Mouse (Mus musculus) liver (tissue): ENCODE results near the gene Vac14.
A peak's percentile ranks its signal among the peaks of the same experiment; 100 is the strongest.

Experiments
- DNase-seq: peaks from one replicate; pipeline ENCODE4 v3.0.0-alpha.2; 2020; ENCODE audit warnings: mixed read lengths

The Vac14 gene

GRCm38 (mm10) chr8:110618391-110619207 is at the start of gene Vac14:
Vac14 (plus strand) TSS chr8:110618585.
- peak; percentile 98 for DNase-seq

GRCm38 (mm10) chr8:110592641-110593040 is 25.7 kb upstream of the Vac14 start:
- DNase-seq: no peak

GRCm38 (mm10) chr8:110594164-110594563 is 24.2 kb upstream of the Vac14 start:
- DNase-seq: no peak

GRCm38 (mm10) chr8:110604556-110604955 is 13.8 kb upstream of the Vac14 start:
- DNase-seq: no peak

GRCm38 (mm10) chr8:110605401-110606015 is 12.9 kb upstream of the Vac14 start:
- no peak for DNase-seq

GRCm38 (mm10) chr8:110615730-110616129 is 2.7 kb upstream of the Vac14 start:
- DNase-seq: no peak

GRCm38 (mm10) chr8:110617801-110618358 is 505 bp upstream of the Vac14 start:
- no peak for DNase-seq

- no peak for DNase-seq
Measured at GRCm38 (mm10) chr8:110619208-110619574, 806 bp downstream of the Vac14 start.

GRCm38 (mm10) chr8:110619919-110620318 is 1.5 kb downstream of the Vac14 start:
- no peak for DNase-seq

GRCm38 (mm10) chr8:110626431-110626830 is 8.0 kb downstream of the Vac14 start:
- DNase-seq: no peak

GRCm38 (mm10) chr8:110629245-110630063 is 11.1 kb downstream of the Vac14 start:
- DNase-seq: peak; percentile 65

GRCm38 (mm10) chr8:110630079-110630478 is 11.7 kb downstream of the Vac14 start:
- no peak for DNase-seq

- peak; percentile 21 for DNase-seq
Measured at GRCm38 (mm10) chr8:110630571-110631071, 12.2 kb downstream of the Vac14 start.

- no peak for DNase-seq
Measured at GRCm38 (mm10) chr8:110631201-110631600, 12.8 kb downstream of the Vac14 start.

- no peak for DNase-seq
Measured at GRCm38 (mm10) chr8:110633814-110634213, 15.4 kb downstream of the Vac14 start.

GRCm38 (mm10) chr8:110636182-110636581 is 17.8 kb downstream of the Vac14 start:
- no peak for DNase-seq

- no peak for DNase-seq
Measured at GRCm38 (mm10) chr8:110642331-110642730, 23.9 kb downstream of the Vac14 start.

- no peak for DNase-seq
Measured at GRCm38 (mm10) chr8:110643177-110643576, 24.8 kb downstream of the Vac14 start.

- no peak for DNase-seq
Measured at GRCm38 (mm10) chr8:110644422-110644821, 26.0 kb downstream of the Vac14 start.

GRCm38 (mm10) chr8:110644901-110645300 is 26.5 kb downstream of the Vac14 start:
- no peak for DNase-seq

- DNase-seq: no peak
Measured at GRCm38 (mm10) chr8:110645340-110645739, 27.0 kb downstream of the Vac14 start.

- DNase-seq: peak; percentile 54
Measured at GRCm38 (mm10) chr8:110646064-110646463, 27.7 kb downstream of the Vac14 start.

- no peak for DNase-seq
Measured at GRCm38 (mm10) chr8:110648577-110648976, 30.2 kb downstream of the Vac14 start.
